Mouse (Mus musculus): Measurements from ENCODE around the gene Atp1b2.

Gene Atp1b2

DNA sequence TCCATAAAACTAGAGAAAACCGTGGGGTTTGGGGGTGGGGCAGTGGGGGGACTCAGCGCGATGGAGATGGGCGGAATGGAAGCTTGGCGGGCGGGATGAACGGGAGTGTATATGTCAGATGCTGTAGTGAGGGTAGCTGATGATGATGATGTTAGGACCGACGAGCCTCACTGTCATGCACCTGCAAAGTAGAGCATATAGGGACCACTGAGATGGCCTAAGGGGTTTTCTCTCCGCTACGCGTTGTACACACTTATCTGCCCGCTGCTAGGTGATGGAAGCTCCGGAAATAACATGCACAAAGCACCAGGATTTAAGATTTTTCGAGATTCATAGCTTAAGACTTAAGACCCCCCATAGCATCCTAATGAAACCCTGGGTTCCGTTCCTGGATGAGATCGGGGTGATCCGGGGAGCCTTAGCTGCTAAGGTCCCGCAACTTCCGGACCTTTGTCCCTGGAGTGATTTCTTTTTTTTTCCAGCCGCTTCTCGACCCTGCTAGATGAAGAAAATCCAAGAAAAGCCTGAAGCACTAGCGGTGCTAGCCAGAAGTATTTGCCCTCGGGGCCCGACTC is 25.1 kb downstream of the Atp1b2 start:
- DNase-seq (ENCODE audit: low read depth, low spot score): no peak

DNA sequence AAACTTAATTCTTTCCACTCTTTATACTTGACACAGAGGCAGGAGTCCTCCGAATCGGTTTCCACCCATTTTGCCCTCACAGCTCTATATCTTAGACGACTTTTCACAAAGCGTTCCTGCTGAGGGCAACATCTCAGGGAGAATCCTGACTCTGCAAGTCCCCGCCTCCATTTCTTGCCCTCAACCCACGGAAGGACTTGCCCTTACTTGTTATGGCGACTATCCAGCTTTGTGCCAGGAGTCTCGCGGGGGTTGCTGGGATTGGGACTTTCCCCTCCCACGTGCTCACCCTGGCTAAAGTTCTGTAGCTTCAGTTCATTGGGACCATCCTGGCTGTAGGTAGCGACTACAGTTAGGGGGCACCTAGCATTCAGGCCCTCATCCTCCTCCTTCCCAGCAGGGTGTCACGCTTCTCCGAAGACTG is 25.6 kb downstream of the Atp1b2 start, which contains the start of the genes Wrap53 and Trp53:
TSS of gene Wrap53 (minus strand) at position 165 of the 424 bp plus-strand sequence.
TSS of gene Trp53 (plus strand) at position 269 of the 424 bp plus-strand sequence.
- peak; percentile 94 for DNase-seq (ENCODE audit: low read depth, low spot score)

DNA sequence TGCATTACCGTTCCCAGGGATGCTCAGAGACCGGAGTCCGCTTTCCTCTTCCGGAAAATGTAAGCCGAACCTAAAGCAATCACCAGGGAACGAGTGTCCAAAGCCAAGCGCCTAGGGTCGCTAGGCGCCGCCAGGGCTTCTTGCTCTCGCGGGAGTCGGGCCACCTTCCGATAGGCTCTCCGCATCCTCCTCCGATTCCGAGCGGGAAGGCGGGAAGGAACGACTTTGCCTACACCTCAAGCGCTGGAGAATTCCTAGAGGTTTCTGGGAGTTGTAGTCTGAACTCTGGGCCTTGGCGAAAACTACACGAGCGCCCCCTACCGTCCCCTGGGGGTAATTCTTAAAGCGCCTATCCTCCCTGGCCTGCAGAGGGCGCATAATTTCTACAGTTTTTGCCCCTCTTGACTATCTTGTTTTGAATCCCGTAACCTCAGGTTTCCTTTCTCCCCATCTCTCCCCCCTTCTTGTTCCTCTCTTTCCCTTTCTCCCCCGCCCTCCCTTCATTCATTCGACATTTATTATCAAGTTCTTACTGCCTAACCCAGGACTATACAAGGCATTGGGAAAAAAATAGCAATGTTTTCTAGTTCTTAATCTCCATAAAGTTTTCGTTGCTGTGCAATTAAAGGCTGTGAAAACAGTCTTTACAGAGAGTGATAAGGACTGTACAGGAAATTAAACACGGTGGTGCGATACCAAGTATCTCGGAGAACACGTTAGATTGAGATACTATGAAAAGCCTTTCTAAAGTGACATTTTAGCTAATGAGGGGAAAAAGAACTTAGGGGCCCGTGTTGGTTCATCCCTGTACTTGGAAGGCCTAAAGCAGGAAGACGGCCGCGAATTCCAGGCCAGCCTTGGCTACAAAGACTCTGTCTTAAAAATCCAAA is 26.4 kb downstream of the Atp1b2 start:
- peak; percentile 93 for DNase-seq (ENCODE audit: low read depth, low spot score)

DNA sequence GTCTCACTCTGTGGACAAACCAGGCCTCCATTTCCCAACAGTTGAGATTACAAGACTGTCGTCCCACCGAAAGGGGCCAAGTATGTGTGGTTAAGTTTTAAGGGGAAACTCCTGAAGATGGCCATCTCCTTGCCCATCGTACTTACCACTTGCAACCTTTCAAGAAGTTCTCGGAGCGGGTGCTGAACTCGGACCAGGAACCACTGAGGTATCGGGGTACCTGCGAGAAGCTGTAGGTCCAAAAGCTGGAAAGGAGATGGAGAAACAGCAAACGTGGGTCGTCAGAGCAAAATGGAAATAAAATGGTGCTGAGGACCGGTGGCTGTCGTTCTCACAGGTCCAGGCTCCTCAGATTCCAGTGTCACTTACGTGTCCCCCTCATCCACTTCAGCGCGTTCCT is 27.4 kb downstream of the Atp1b2 start:
- DNase-seq (ENCODE audit: low read depth, low spot score): no peak

DNA sequence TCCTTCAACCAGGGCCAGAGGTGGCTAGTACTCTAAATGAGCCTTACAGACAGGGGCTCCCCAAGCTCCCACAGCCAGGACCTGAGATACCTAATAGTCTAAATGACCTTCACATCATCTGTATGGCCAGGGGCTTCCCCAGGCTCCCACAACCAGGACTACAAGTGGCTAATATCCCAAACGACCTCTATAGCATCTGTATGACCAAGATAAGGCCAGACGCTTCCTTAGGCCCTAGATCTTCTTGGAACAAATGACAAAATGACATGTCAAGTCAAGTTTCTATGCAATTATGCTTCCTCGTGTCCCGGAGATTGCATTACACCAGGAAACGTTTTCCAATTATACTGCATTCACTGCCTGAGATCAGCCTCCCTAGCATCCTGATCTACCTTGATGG is 29.4 kb downstream of the Atp1b2 start:
- no peak for DNase-seq (ENCODE audit: low read depth, low spot score)

DNA sequence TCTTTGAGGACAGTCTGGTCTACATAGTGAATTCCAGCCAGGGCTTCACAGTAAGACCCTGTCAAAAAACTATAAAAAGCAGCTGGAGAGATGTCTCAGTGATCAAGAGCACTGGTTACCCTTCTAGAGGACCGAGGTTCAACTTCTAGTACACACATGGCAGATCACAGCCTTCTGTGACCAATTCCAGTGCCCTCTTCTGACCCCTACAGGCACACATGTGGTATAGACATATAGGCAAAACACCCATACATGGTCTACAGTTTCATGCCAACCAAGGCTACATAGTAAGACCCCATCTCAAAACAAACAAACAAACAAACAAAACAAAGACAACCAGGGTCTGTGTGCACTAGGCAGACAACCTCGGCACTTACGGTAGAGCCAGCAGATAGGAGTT is 30.5 kb downstream of the Atp1b2 start:
- DNase-seq (ENCODE audit: low read depth, low spot score): peak; percentile 55

DNA sequence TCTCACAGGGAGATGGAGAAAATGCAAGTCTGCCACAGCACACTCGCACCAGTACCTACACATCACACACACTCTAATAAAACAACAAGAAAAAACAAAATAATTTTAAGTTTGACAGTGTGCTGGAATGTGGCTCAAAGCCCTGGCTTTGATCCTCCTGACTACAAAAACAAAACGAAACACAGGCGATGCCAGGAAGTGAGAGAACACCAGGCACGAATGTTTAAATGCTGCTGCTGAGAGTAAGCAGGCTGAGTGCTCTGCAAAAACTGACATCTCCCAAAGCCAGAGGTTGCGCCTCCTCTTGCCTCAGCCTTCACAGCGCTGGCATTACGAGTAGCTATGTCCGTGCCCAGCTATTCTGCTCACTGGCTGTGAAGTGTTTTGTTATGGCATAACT is 40.6 kb downstream of the Atp1b2 start:
- no peak for DNase-seq (ENCODE audit: low read depth, low spot score)

DNA sequence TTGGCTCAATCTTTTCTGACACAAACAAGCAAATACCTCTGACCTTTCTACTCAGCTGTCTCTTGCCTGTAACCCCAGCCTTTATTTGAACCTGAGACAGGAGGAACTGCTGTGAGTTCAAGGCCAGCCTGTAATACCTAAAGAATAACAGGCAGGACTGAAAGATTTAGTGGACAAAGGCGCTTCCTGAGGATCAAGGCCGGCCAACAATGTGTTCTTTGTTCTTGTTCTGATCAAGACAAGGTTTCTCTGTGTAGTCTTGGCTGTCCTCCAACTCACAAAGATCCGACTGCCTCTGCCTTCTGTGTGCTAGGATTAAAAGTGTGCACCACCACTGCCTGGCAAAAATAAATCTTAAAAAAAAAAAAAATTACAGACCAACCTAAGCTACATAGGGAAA is 41.4 kb downstream of the Atp1b2 start:
- no peak for DNase-seq (ENCODE audit: low read depth, low spot score)

DNA sequence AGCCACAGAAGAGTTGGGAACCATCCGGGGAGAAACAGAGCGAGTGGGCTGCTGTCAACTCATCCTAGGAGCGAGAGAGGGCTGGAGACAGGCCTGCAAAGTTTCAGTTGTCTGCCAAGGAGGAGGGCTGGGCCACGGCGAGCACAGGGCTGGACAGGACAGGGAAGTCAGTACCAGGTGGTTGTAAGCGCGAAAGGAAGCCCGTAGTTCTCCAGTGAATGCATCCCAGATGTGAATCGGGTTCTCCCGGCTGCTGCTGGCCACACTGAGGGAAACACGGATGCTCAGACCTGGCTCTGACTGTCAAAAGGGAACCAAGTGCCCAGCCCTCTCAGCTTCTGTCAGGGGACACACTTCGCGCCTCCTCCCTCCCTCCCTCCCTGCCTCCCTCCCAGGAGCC is 42.4 kb downstream of the Atp1b2 start:
- DNase-seq (ENCODE audit: low read depth, low spot score): no peak

DNA sequence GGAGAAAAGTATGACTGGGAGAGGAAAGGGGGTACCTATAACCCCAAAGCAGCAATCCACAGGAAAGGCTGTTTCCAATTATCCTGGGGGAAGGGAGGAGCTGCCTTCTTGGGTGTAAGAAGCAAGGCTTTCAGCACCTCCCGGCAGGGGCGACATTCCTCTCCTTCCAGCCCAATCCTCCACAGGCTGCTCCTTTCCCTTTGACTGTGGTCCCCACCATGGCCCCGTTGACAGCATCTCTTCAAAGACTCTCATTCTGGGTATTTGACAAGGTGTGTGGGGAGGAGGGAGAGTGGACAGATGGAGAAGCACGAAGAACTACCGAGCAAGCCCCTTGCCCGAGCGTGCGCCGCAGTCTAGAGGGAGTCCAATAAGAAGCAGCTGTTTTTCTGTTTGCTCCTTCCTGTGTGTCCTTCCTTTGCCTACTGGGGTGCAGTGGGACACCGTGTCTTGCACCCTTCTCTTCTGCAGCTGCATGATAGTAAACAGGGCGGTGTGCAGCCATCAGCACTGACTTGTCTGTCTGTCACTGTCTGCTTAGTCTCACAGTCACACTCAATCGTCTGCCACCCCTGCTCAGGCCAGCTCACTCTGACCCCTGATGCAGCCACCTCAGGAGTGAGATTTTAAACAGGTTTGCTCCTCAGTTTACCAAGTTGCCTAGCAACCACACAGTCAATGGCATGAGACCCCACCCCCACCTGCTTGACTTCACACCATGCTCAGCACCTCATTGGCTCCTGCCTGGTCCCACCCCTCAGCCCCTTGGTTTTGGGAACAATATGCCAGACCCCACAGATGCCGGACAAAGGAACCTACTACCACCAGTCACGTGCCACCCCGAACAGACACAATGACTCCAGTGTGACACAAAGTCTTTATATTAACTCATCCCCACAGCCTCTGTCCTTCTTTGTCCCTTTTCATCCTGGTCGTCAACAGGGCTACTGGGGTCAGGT is 44.6 kb downstream of the Atp1b2 start:
- DNase-seq (ENCODE audit: low read depth, low spot score): no peak

DNA sequence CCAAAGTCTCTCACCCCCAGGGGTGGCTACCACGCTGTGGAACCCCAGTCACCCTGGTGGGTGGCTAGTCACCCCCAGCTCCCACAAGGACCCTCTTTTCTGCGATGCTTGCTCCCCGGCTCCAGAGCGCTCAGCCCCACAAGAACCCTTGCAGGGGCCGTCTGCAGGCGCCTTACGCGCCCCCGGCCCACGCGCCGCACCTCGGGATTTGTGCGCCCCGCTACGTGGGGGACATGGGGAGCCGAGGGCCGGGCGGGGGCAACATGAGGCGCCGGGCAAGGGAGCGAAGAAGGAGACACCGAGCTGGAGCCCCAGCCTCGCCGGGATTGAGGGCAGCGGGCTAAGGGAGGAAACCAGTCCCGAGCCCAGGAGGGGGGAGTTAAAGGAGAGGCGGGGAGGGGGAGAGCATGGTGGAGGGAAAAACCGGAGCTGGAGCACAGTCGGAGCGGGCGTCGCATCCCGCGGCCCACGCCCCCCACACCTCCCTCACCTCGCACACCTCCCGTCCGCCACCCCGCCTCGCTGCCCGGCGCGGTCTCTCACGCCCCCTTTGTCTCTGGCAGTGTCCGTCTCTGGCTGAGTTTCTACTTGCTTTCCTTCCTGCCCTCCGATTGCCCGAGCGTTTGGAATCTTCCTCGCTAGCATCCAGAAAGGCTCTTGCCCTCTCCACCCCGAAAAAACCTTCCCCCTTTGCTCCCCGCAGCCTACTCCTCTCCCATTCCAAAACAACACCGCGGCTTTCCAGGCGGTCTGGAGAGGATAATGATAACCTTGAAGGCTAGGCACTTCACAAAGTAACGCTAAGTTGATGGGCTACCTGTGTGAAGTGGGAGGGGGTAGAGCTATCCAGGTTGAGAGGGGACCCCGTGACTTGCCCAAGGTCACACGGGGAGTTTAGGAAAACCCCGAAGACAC is 45.6 kb downstream of the Atp1b2 start, which contains the start of gene Efnb3:
TSS of gene Efnb3 (minus strand) at position 355 of the 915 bp plus-strand sequence.
- no peak for DNase-seq (ENCODE audit: low read depth, low spot score)

DNA sequence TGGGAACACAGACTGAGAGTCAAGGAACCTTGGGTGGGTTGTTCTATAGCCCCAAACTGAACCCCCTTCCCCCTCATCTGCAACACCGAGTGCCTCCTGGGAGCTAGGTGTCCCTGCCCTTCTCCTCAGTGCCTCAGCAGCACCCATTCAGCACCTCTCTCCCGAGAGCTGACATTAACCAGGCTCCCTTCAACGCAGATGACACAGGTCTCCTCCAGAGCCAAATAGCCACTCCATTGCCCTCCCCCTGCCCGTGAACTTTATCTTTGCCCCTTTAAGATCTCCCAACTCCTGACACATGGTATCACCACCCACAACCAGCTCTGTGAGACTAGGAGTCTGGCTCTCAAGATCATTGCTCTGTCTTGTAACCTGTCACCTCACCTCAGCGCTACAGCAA is 46.6 kb downstream of the Atp1b2 start:
- DNase-seq (ENCODE audit: low read depth, low spot score): no peak

DNA sequence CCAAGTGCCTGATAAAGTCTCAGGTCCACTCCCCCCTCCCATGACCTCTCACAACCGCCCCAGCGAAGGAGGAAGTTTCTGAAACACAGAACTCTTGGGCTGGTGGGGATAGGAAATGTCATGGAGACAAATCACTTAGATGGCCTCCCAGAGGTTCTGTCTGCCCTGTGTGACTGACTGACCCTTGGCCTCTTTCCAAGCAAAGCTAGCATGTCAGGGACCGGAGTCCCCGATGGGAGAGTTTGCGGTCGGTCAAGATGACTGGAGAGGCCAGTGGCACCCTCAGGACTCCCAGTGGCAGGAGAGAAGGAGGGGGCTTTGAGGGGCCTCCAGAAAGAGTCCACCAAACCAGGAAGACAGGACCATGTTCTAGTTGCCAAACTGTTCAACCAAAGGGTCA is 47.0 kb downstream of the Atp1b2 start:
- DNase-seq (ENCODE audit: low read depth, low spot score): no peak

DNA sequence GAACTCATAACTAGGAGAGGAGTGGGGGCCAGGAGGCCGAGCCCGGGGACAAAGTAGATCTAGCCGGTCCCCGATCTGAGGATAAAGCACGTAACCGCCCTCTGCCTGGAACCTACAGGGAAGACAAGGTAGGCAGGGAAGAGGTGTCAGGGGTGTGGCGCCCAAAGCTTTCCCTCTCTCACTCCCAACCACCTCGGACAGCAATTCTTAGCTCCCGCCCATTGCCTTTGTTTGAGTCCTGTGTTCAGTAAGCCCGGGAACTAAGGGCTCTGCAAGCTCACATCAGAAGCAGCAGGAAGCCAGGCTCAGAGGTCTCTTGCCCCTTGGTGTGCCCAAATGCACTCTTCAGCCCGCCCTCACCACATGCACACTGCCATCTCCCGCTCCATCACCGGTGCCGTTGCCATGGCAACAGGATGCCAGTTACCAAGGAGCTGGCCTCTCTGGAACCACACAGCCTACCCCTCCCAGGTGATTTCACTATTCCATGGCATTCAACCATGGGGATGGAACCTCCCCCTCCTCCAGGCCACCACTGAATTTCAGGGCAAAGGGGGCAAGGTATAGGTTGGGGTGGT is 48.3 kb downstream of the Atp1b2 start:
- no peak for DNase-seq (ENCODE audit: low read depth, low spot score)

DNA sequence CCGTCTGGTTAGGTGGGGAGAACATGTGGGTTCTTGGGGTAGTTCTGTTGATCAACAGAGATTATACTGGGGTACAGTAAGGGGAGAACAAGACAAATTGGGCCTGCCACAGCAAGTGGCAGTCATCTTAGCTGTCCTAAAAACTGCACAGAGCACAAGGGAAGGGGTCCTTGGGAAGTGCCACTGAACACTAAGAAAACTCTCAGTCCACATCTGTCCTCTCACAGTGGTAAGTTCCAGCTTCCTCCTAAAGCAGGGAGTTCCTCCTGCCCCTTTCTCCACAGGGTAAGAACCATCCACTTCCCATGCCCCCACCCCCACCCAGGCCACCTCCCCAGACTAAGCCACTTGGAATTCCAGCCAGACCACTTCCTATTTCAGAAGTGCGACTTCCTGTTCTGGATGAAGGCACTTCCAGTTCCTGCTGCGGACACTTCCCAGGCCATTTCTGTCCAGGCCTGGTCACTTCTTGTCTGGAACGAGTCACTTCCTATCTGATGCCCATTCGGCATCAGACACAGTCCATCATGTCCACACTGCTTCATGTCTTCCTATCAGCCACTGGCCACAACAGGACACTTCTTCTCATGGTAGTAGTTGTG is 51.1 kb downstream of the Atp1b2 start:
- DNase-seq (ENCODE audit: low read depth, low spot score): no peak

DNA sequence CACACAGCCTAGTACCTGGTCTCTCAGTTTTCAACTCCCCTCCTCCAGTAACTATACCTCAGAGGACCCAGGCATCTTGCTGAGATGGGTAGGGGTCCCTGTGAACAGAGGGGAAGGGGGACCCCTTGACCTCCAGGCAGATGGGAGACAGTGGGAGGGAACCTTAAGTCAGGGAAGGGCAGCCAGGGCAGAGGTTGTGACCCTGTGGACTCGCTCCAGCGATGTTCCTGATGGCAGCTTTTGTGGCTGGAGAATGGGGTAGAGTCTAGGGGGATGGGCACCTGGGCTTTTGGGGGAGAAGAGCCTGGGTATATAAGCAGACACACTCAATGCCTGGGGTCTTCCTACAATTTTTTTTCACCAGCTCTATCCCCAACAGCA is 52.4 kb downstream of the Atp1b2 start:
- no peak for DNase-seq (ENCODE audit: low read depth, low spot score)

DNA sequence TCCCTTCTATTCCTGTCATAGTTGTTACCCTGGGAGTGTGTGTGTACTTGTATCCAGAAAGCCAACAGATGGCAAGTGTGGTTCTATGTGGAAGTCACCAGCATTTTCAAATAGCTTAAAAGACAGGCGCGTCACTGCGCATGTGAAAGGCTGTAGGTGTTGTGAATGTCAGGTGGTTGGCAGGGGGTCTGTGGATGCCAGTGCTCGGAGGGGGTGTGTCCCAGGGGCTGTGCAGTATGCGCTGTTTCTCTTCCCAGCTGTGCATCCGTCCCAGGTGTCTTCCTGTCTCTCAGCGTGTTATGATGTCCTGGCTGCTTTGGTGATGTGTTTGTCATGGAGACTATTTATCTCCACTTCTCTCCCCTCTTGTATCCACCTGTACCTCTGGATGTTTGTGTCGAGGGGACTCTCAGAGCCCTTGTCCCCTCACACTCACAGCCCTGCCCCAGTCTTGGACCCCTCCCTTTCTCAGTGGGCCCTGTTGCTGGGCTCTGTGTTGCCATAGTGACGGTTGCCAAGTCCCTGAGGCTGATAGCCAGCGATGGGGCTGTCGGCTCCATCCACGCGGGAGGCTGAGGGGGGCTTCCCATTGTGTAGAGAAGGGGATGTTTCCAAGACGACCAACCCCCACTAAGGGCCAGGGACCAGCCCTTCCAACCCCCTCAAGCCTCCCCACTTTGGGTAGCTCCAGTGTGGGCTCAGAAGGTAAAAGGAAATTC is 53.0 kb downstream of the Atp1b2 start:
- DNase-seq (ENCODE audit: low read depth, low spot score): no peak

DNA sequence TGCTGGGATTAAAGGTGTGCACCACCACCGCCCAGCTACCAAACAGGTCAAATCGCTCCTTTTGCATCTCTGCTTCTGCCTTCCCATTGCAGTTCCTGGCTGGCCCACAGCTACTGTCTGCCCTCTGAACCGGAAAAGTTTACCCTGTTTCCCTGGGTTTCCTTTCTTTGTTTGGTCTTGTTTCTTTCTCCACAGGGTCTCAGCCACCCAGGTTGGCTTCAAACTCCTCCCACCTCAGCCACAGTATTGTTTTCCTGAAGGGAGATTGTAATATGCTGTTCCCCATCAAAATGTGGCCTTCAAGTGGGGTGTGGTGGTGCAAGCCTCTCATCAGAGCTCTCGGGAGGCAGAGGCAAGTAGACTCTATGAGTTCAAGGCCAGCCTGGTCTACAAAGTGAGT is 54.4 kb downstream of the Atp1b2 start:
- DNase-seq (ENCODE audit: low read depth, low spot score): no peak
